Mouse (Mus musculus) neutrophil, adult 5-6 weeks (primary cell): ENCODE data around the gene Astl. TPM values are rescaled to one million over a fixed set of nuclear protein-coding genes. Genes with fewer than 3 reads are reported as not detected.

ENCODE experiments used
- ATAC-seq: fragments of 151-379, 151-347 bp; 2 replicates; pipeline ENCODE4 v1.8.0; 2017; ENCODE audit warnings: mild to moderate bottlenecking, moderate TSS enrichment; ENCODE audit not compliant: insufficient number of reproducible peaks, poor library complexity, low FRiP score, severe bottlenecking; ENCODE audit errors: extremely low read depth
- total RNA-seq: library from RNA; stranded (forward); fragments of 200-1000 nt; gene quantifications from 2 replicates; pipeline ENCODE4 v1.2.3, GENCODE M21; 2017

The Astl gene
- total RNA-seq, 1 experiment from 2014 or later = 1.5 TPM

GRCm38 (mm10) chr2:127319071-127319470, 19.4 kb upstream of the Astl start:
- no peak for ATAC-seq

GRCm38 (mm10) chr2:127322671-127323285, 15.7 kb upstream of the Astl start:
- no peak for ATAC-seq

GRCm38 (mm10) chr2:127323667-127324066, 14.8 kb upstream of the Astl start:
- ATAC-seq = no peak

DNA sequence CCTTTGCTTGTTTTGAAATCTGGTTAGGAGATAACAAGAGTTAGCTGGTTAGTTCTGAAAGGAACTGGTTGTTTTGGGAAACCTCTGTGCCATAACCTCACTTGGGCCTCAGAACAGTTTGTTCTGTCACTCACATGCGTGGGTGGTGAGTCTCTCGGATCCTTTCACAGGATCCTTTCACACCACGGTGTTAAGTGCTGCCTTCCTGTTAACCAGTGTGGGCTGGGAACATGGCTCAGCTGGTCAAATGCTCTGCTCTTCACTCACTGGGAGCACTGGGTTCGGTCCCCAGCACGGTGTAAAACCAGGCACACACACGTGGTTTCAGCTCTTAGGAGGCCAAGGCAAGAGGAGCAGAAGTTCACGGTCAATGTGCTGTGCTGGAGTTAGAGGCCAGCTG, 14.0 kb upstream of the Astl start:
- no peak for ATAC-seq

GRCm38 (mm10) chr2:127328090-127328851, 10.2 kb upstream of the Astl start:
- ATAC-seq = no peak

DNA sequence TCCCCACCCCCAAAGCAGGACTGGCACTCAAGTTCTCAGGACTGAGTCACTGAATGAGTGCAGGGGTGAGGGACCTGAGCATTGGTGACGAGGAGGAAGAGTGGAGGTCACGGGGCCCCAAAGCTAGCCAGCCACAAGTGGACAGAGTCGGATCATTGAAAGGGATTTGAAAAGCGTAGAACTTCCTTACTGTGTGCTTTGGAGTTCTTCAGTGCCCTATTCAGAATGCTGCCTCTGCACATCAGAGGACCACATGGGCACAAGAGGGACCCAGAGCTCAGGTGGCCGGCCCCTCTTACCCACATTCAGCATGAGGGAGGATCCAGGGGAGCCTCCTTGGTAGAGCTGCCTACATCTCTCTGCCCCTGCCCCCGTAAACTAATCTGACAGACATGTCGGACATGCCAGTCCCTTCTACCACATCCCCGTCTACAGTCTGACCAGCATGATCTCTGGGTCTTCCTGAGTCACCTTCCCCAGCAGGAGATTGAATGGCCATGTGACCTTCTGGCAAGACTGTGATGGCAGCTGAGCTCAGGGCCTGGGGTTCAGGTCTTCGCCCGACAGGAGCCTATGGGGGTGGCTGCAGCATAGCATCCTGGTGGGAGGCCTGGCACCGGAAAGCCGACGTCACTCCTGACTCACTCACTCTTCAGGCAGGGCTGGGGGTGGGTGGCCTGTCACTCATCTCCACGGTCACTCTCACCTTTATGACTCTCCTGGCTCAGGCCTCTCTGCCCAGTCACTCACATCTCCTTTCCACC, 5.5 kb upstream of the Astl start:
- ATAC-seq = no peak

- ATAC-seq = no peak
These were observed 4.4 kb upstream of the Astl start for GRCm38 (mm10) chr2:127333945-127334603.

- ATAC-seq = peak; percentile 35
These were observed 3.3 kb upstream of the Astl start for GRCm38 (mm10) chr2:127335078-127335541.

GRCm38 (mm10) chr2:127335767-127336496, 2.5 kb upstream of the Astl start, which contains the start of gene Dusp2:
Gene Dusp2 (plus strand): TSS chr2:127336159.
- ATAC-seq = peak; percentile 53

GRCm38 (mm10) chr2:127336497-127336832, 2.0 kb upstream of the Astl start:
- ATAC-seq = no peak

DNA sequence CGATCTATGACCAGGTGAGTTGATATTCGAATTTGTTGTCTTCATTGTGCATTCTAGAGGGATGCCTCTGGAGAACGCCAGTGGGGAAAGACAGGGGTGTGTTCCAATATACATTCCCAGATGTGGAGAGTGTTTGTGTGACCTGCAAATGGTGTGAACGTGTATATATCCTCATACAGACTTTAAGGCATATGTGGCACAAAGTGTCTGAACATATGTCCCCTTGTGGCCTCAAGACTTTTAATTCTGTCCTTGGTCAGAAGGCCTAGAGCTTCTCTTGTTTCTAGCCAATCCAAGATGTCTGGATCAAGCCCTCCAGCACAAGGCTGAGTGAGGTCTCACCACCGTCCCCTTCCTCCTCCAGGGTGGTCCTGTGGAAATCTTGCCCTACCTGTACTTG, 1.6 kb upstream of the Astl start:
- ATAC-seq = no peak

DNA sequence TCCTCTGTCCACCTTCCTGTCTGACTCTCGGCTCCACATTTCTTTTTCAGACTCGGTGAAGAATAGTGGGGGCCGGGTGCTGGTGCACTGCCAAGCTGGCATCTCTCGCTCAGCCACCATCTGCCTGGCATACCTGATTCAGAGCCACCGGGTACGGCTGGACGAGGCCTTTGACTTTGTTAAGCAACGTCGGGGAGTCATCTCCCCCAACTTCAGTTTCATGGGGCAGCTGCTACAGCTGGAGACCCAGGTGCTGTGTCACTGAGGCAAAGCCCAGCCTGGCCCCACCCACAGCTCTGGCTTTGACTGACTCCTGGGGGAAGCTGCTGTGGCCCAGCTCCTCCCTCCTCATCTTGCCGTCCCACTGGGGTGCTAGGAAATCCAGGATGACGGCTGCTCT, 908 bp upstream of the Astl start:
- ATAC-seq = no peak

GRCm38 (mm10) chr2:127338012-127338411, 427 bp upstream of the Astl start:
- peak; percentile 11; the same call in 1 of the 2 replicates for ATAC-seq

- ATAC-seq = no peak
These were observed 394 bp downstream of the Astl start for GRCm38 (mm10) chr2:127338833-127339232.

DNA sequence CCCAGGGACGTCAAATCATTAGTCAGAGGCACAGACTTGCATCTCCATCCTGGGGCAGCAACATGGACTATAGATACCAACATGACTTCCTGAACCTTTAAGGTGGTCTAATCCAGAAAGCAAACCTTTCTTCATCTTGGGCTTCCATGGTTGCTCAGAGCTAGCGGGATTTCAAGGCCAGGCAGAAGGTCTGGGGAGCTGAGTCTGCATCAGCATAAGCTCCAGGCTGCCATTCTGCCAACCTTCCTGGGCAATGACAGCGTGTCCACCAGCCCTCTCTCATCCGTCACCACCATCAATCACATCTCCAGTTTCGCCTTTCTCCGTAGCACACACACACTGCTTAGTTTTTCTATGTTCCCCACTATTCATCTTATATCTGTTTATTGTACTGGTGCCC, 823 bp downstream of the Astl start:
- no peak for ATAC-seq

DNA sequence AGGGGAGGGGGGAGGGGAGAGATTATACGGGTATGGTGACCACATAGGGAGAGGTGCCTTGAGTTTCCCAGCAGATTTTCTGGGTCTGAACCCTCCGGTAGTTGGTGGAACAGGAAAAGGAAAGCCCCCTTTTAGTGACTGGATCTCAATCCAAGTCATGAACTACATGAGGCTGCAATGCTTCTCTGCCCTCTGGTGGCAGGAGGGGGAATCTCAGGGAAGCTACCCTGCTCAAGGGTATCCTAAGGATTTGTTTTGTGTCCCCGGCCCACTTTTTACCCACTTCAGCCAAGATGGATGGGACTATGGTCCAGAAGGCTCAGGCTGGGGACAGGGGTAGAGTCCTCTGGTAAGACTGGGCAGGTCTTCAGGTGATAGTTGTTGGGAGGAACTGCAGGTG, 2.7 kb downstream of the Astl start:
- ATAC-seq = no peak; the same call in 1 of the 2 replicates

DNA sequence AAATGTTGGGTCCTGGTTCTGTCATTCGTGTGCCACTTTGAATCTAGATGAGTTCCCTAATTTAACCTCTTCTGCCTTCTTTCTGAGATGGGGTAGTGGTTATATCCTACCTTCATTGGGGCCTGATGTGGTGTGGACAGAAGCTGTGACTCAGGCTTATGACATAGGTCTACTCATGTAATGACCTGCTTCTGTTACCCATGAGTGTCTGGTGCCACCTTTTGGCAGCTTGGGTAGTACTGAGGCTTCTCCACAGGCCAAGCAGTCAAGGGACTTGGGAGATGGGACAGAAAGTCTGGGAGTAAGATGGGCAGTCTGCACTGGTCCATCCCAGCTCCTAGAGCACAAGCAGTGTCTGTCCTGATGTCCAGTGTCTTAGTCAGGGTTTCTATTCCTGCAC, 7.9 kb downstream of the Astl start:
- ATAC-seq = peak; percentile 42; the same call in 1 of the 2 replicates

DNA sequence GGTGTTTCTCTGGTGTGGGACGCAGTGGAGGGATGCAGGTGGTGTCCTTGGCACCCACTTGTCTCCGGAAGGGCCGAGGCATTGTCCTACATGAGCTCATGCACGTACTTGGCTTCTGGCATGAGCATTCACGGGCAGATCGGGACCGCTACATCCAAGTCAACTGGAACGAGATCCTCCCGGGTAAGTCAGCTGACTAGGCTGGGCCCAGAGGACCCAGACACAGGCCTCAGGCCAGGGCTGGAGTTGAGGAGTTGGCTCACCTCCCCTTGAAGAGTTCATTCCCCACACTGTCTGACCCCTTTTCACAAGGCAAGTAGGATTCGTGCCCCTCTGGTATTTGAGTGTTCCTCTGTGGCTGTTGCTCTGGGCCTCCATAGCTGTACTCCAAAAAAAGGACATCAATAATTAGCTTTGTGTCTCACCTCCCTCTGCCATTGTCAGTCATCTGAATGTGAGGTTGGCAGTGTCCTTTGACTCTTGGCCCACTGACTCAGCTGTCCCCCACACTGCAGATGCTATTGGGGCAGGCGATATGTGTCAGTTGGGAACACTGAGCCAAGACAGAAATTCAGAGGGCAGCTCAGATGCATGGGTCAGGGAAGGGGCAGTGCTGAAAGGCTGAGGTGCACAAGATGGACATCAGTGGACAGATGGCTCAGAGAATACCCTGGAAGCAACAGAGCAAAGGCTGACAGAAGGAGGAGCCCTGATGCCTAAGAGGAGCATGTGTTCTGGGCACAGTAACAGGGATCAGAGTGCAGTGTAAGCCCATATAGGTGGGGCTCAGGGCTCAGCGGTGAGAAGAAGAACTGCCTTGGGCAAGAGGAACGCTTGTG, 8.9 kb downstream of the Astl start:
- no peak for ATAC-seq
